Mouse (Mus musculus) kidney, postnatal 36 days (tissue): Measurements from ENCODE around the gene Cerk.
A peak's percentile ranks its signal among the peaks of the same experiment; 100 is the strongest.
"Not testable (repeated sequence)": the region's sequence is repeated elsewhere in the genome, so short reads cannot be mapped to it uniquely, and the experiment has no call there.

ENCODE experiments used
- DNase-seq, 2 experiments: peaks; one replicate each; pipeline ENCODE4 v3.0.0; 2021 to 2022; ENCODE audit warnings: mixed read lengths in 2 of 2

The Cerk gene

GRCm38 (mm10) chr15:86110361-86111103 is 75.4 kb downstream of the Cerk start:
- DNase-seq = no peak

- DNase-seq = peak in 1 of 2 experiments; percentile 39
These were observed 76.2 kb downstream of the Cerk start for GRCm38 (mm10) chr15:86109650-86110211.

GRCm38 (mm10) chr15:86109245-86109644 is 76.7 kb downstream of the Cerk start:
- DNase-seq = no peak

- no peak for DNase-seq
These were observed 78.0 kb downstream of the Cerk start for GRCm38 (mm10) chr15:86107831-86108471.

- DNase-seq = peak; percentile 39 to 56
These were observed 80.2 kb downstream of the Cerk start for GRCm38 (mm10) chr15:86105751-86106150.

DNA sequence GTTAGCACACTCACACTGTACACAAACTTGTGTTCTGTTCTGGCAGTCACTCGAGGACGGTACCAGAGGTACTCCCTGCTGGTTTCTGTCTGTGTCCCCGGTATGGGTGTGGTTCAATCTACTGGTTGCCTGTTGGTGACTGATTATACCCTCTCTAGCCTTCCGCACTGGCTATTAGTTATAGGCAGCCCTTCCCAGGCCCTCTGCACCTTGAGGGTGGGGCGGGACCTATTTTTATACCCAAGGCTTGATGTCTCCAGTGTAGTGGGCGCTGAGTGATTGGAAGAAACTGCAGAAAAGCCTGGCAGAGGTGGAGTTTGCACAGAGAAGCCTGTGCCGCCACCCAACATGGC is 80.6 kb downstream of the Cerk start:
- no peak for DNase-seq

DNA sequence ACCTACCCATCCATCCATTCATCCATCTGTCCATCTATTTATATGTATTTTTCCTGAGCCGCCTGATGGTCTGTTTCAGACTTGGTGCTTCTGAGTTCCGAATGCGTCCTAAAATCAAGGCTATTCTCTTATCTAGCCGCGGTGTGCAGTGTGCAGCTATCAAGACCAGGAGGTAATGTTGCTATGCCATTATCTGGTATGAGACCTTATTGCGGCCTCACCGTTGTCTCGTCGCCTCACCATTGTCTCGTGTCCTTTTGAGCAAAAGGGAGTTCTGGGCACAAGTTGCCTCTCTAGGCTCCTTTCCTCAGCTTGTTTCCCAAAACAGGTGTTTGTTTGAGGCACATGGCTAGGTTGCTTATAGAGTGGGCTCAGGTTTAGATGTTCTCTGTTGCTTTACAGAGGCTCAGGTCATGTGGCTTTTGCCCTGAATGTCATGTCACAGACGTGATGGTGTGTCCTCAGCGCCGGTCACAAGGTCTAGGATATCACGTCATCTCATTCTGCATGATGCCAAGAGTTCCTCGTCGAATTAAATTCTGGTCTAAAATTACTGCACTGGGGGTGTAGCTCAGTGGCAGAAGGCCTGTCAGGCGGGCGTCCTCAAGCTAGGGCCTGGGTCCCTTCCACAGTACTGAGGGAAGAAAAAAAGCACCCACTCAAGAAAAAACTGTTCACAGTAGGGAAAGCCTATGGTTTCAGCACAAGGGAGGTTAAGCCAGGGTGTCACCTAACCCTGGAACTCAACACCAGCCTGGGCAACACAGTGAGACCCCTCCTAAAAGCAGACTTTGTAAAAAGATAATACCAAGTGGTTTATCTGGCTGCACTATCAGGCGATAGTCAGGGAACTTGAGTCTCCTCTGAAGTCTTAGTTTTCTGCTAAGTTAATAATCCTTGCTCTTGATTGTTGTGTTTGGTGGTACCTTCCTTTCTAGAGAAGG is 81.3 kb downstream of the Cerk start:
- no peak for DNase-seq

GRCm38 (mm10) chr15:86102308-86102707 is 83.6 kb downstream of the Cerk start:
- DNase-seq = no peak

DNA sequence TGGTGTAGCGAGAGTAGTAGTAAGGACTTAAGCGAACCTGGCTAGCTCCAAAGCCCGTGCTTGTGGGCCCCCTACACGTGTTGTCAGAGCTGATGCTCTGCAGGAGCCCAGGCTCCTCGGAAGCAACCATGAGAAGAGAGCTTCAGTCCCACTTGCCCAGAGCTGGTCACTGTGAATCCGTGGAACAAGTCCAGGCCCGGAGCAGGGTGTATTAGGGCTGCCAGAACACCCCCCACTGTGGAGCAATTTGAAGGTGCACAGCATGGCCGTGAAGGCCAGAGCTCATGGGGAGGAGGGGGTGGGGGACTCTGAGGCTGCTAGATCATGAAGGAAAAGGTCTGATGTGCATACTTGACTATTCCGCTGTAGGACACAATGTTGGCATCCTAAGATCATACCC is 84.4 kb downstream of the Cerk start:
- no peak for DNase-seq

- no peak for DNase-seq
These were observed 88.1 kb downstream of the Cerk start for GRCm38 (mm10) chr15:86097871-86098270.

GRCm38 (mm10) chr15:86096604-86097020 is 89.3 kb downstream of the Cerk start:
- not testable (repeated sequence) for DNase-seq

- no peak for DNase-seq
These were observed 90.0 kb downstream of the Cerk start for GRCm38 (mm10) chr15:86095722-86096603.

- DNase-seq = no peak
These were observed 91.4 kb downstream of the Cerk start for GRCm38 (mm10) chr15:86094324-86095121.

DNA sequence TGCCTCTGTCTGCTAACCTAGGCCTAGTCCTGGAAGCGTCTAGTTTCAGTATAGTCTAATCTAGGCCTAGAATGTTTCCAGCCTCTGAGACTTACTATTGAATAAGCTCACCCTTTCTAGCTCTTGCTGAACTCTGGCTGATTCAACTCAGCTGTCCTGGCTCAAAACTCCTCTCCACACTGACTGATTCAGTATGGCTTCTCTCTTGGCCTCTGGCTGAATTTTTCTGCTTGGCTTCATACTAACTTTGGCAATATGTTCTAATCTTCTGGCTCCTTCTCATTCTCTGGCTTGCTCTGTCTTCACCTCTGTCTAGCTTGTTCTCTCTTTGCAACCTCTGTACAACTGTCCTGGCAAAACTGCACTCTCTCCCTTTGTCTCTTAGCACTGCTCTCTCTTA is 92.7 kb downstream of the Cerk start:
- peak in 1 of 2 experiments; percentile 46 for DNase-seq

GRCm38 (mm10) chr15:86091998-86092670 is 93.8 kb downstream of the Cerk start:
- DNase-seq = peak; percentile 95 to 96

GRCm38 (mm10) chr15:86091201-86091997 is 94.5 kb downstream of the Cerk start:
- peak in 1 of 2 experiments; percentile 43 for DNase-seq

- DNase-seq = no peak
These were observed 95.4 kb downstream of the Cerk start for GRCm38 (mm10) chr15:86090578-86090977.

DNA sequence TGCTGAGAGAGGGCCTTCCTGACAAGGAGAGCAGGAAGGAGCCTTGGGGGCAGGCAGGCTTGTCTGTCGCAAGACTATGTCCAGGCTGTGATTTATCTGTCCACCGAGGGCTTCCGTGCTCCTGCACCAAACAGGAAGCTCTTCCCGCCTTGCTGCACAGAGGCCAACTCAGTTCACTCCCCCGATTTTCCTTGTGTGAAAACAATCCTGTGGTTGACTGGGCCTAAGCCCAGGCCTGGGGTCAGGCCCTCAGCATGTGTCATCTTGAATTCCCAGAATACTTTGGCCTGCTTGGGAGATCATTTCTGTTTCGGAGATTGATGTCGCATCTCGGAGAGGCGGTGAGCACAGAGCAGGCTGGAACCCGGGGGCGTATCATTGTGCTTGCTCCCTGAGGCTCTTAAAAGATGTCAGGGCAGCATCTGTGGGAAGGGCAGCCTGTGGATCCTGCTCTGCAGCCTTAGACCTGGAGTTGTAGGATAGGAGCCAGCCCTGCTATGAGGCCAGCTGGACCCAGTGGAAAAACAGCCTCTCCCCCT is 95.9 kb downstream of the Cerk start:
- peak; percentile 80 to 93 for DNase-seq
